Mouse (Mus musculus) bone marrow macrophage, adult 2 months (primary cell): ENCODE results near the gene Brinp2.

Experiments used
- CTCF ChIP-seq: IDR thresholded peaks from 2 replicates; pipeline ENCODE4 v1.5.1; 2012; ENCODE audit warnings: low read depth, mild to moderate bottlenecking, low read length, moderate library complexity
- POLR2A ChIP-seq: IDR thresholded peaks from 2 replicates; pipeline ENCODE4 v1.6.1; 2012; ENCODE audit warnings: mild to moderate bottlenecking, low read depth, low read length, borderline replicate concordance

- TF ChIP-seq CTCF = no peak
- no peak for TF ChIP-seq POLR2A
These were observed 44.8 kb upstream of the Brinp2 start for GRCm38 (mm10) chr1:158400898-158401297.
